Mouse (Mus musculus): ENCODE results near the gene Pacrg. TPM values are rescaled to one million over a fixed set of nuclear protein-coding genes. Genes with fewer than 3 reads are reported as not detected.

The Pacrg gene
- polyA plus RNA-seq (2016; fragmentation: Nextera tagmentation; extraction: Ambion mirVana), result 1.5 and 2.0 TPM in 2 replicates

- Histone ChIP-seq H3K9me3 (no peaks in the 10 kb centered on the region), H3K27me3 (replicated peaks; ENCODE audit: low read depth, poor library complexity, severe bottlenecking) (no peaks in the 10 kb centered on the region), H3K36me3 (replicated peaks) (no peaks in the 10 kb centered on the region), H3K27ac (replicated peaks) (peak within 1 kb of the TSS; percentile 83), H3K4me1 (peaks cover 14% of the 10 kb centered on the region), H3K4me3 (peak within 1 kb of the TSS; percentile 87)
- WGBS, result under 1% methylated on average over 55 of the region's 58 CpGs
- DNase-seq (ENCODE audit: low spot score), result peak; percentile 98
These were observed at the start of gene Pacrg, which contains the start of gene Prkn for GRCm38 (mm10) chr17:10840148-10840707. TSS of gene Pacrg (minus strand) at chr17:10840311. TSS of gene Prkn (plus strand) at chr17:10840384.

GRCm38 (mm10) chr17:10887924-10888323 is 47.8 kb upstream of the Pacrg start:
- H3K27me3 ChIP-seq (replicated peaks; ENCODE audit: low read depth, poor library complexity, severe bottlenecking), result no peaks in the 10 kb centered on the region
- no peak overlapping the region for H3K27ac ChIP-seq (replicated peaks)
- no peaks in the 10 kb centered on the region for H3K36me3 ChIP-seq (replicated peaks)
- DNase-seq (ENCODE audit: low spot score), result peak; percentile 24
- H3K4me1 ChIP-seq, result peaks cover 10% of the 10 kb centered on the region
- H3K4me3 ChIP-seq, result no peak overlapping the region
- WGBS, result 17% methylated on average over 4 of the region's 4 CpGs
- H3K9me3 ChIP-seq, result no peaks in the 10 kb centered on the region

- Histone ChIP-seq H3K27ac (replicated peaks) (no peak overlapping the region), H3K4me3 (no peak overlapping the region), H3K27me3 (replicated peaks; ENCODE audit: low read depth, poor library complexity, severe bottlenecking) (no peaks in the 10 kb centered on the region), H3K9me3 (no peaks in the 10 kb centered on the region), H3K4me1 (0 out of 2 replicates have a peak, but pooled peaks cover 2% of the 10 kb centered on the region), H3K36me3 (replicated peaks) (no peaks in the 10 kb centered on the region)
- DNase-seq (ENCODE audit: low spot score), result no peak
- WGBS, result 90% methylated on average over 1 of the region's 1 CpGs
These were observed 42.1 kb upstream of the Pacrg start for GRCm38 (mm10) chr17:10882260-10882659.

- no peak for DNase-seq (ENCODE audit: low spot score)
- 82% methylated on average over 5 of the region's 5 CpGs for WGBS
These were observed 38.9 kb upstream of the Pacrg start for GRCm38 (mm10) chr17:10878986-10879385.

GRCm38 (mm10) chr17:10874208-10875187 is 34.4 kb upstream of the Pacrg start:
- Histone ChIP-seq H3K4me1 (no peaks in the 10 kb centered on the region; the same call in 1 of the 2 replicates), H3K4me3 (no peak overlapping the region), H3K36me3 (replicated peaks) (no peaks in the 10 kb centered on the region), H3K9me3 (no peaks in the 10 kb centered on the region), H3K27me3 (replicated peaks; ENCODE audit: low read depth, poor library complexity, severe bottlenecking) (no peaks in the 10 kb centered on the region), H3K27ac (replicated peaks) (no peak overlapping the region)
- DNase-seq (ENCODE audit: low spot score), result no peak
- 87% methylated on average over 7 of the region's 7 CpGs for WGBS

More at GRCm38 (mm10) chr17:10878986-10879385, 38.9 kb upstream of the Pacrg start:
- Histone ChIP-seq H3K36me3 (replicated peaks) (no peaks in the 10 kb centered on the region), H3K9me3 (no peaks in the 10 kb centered on the region), H3K4me1 (no peaks in the 10 kb centered on the region; the same call in 1 of the 2 replicates), H3K27me3 (replicated peaks; ENCODE audit: low read depth, poor library complexity, severe bottlenecking) (no peaks in the 10 kb centered on the region), H3K27ac (replicated peaks) (no peak overlapping the region), H3K4me3 (no peak overlapping the region)

GRCm38 (mm10) chr17:10854207-10854606 is 14.1 kb upstream of the Pacrg start:
- Histone ChIP-seq H3K27ac (replicated peaks) (no peak overlapping the region), H3K27me3 (replicated peaks; ENCODE audit: low read depth, poor library complexity, severe bottlenecking) (no peaks in the 10 kb centered on the region), H3K36me3 (replicated peaks) (no peaks in the 10 kb centered on the region), H3K4me3 (no peak overlapping the region), H3K9me3 (no peaks in the 10 kb centered on the region), H3K4me1 (no peaks in the 10 kb centered on the region)
- DNase-seq (ENCODE audit: low spot score), result no peak
- 92% methylated on average over 3 of the region's 3 CpGs for WGBS

- peak; percentile 60 for DNase-seq (ENCODE audit: low spot score)
- H3K27me3 ChIP-seq (replicated peaks; ENCODE audit: low read depth, poor library complexity, severe bottlenecking), result no peaks in the 10 kb centered on the region
- H3K27ac ChIP-seq (replicated peaks), result peak overlapping the region; percentile 83
- 3% methylated on average over 20 of the region's 20 CpGs for WGBS
- no peaks in the 10 kb centered on the region for H3K36me3 ChIP-seq (replicated peaks)
- H3K4me3 ChIP-seq, result peak overlapping the region; percentile 87
- peaks cover 14% of the 10 kb centered on the region for H3K4me1 ChIP-seq
- no peaks in the 10 kb centered on the region for H3K9me3 ChIP-seq
These were observed 655 bp upstream of the Pacrg start for GRCm38 (mm10) chr17:10840731-10841201.

- 85% methylated on average over 4 of the region's 4 CpGs for WGBS
- H3K27me3 ChIP-seq (replicated peaks; ENCODE audit: low read depth, poor library complexity, severe bottlenecking), result no peaks in the 10 kb centered on the region
These were observed 21.1 kb downstream of the Pacrg start for GRCm38 (mm10) chr17:10818971-10819370.

GRCm38 (mm10) chr17:10808571-10808970 is 31.5 kb downstream of the Pacrg start:
- Histone ChIP-seq H3K27me3 (replicated peaks; ENCODE audit: low read depth, poor library complexity, severe bottlenecking) (no peaks in the 10 kb centered on the region), H3K4me1 (no peaks in the 10 kb centered on the region), H3K27ac (replicated peaks) (no peak overlapping the region), H3K36me3 (replicated peaks) (no peaks in the 10 kb centered on the region), H3K4me3 (no peak overlapping the region), H3K9me3 (no peaks in the 10 kb centered on the region)
- DNase-seq (ENCODE audit: low spot score), result no peak
- 82% methylated on average over 2 of the region's 2 CpGs for WGBS

More at GRCm38 (mm10) chr17:10818971-10819370, 21.1 kb downstream of the Pacrg start:
- H3K4me1 ChIP-seq, result no peaks in the 10 kb centered on the region
- no peaks in the 10 kb centered on the region for H3K9me3 ChIP-seq
- no peak overlapping the region for H3K4me3 ChIP-seq
- no peak for DNase-seq (ENCODE audit: low spot score)
- no peaks in the 10 kb centered on the region for H3K36me3 ChIP-seq (replicated peaks)
- H3K27ac ChIP-seq (replicated peaks), result no peak overlapping the region

GRCm38 (mm10) chr17:10807261-10807998 is 32.7 kb downstream of the Pacrg start:
- H3K36me3 ChIP-seq (replicated peaks), result no peaks in the 10 kb centered on the region
- no peaks in the 10 kb centered on the region for H3K9me3 ChIP-seq
- no peak for DNase-seq (ENCODE audit: low spot score)
- no peak overlapping the region for H3K27ac ChIP-seq (replicated peaks)
- WGBS, result 85% methylated on average over 13 of the region's 13 CpGs
- no peaks in the 10 kb centered on the region for H3K27me3 ChIP-seq (replicated peaks; ENCODE audit: low read depth, poor library complexity, severe bottlenecking)
- no peak overlapping the region for H3K4me3 ChIP-seq
- H3K4me1 ChIP-seq, result no peaks in the 10 kb centered on the region

GRCm38 (mm10) chr17:10806692-10807091 is 33.4 kb downstream of the Pacrg start:
- no peak overlapping the region for H3K4me3 ChIP-seq
- H3K36me3 ChIP-seq (replicated peaks), result no peaks in the 10 kb centered on the region
- no peak overlapping the region for H3K27ac ChIP-seq (replicated peaks)
- no peaks in the 10 kb centered on the region for H3K4me1 ChIP-seq
- H3K27me3 ChIP-seq (replicated peaks; ENCODE audit: low read depth, poor library complexity, severe bottlenecking), result no peaks in the 10 kb centered on the region
- WGBS, result 75% methylated on average over 4 of the region's 4 CpGs
- no peak for DNase-seq (ENCODE audit: low spot score)
- H3K9me3 ChIP-seq, result no peaks in the 10 kb centered on the region

GRCm38 (mm10) chr17:10791661-10792060 is 48.5 kb downstream of the Pacrg start:
- DNase-seq (ENCODE audit: low spot score), result no peak
- Histone ChIP-seq H3K27me3 (replicated peaks; ENCODE audit: low read depth, poor library complexity, severe bottlenecking) (no peaks in the 10 kb centered on the region), H3K36me3 (replicated peaks) (no peaks in the 10 kb centered on the region), H3K4me1 (no peaks in the 10 kb centered on the region), H3K27ac (replicated peaks) (no peak overlapping the region), H3K9me3 (no peaks in the 10 kb centered on the region), H3K4me3 (no peak overlapping the region)
- 72% methylated on average over 3 of the region's 3 CpGs for WGBS

Data from embryonic facial prominence, embryonic 10.5 days (tissue).